Mouse (Mus musculus) activated CD4-positive, CD25-positive, alpha-beta regulatory T cell, adult 4 months (primary cell): ENCODE measurements around the gene Ehbp1. TPM values are rescaled to one million over a fixed set of nuclear protein-coding genes. Genes with fewer than 3 reads are reported as not detected.

ENCODE experiments used
- ATAC-seq: one replicate; pipeline ENCODE4 v1.8.0; 2017
- polyA plus RNA-seq, 2 experiments: library from polyadenylated mRNA; unstranded; fragments of 100-300 nt; shearing (Covaris generic); gene quantifications; one replicate each; pipeline ENCODE4 v1.2.1; 2017

Ehbp1 gene
- polyA plus RNA-seq, 2 experiments from 2014 or later, result 1.7 TPM

DNA sequence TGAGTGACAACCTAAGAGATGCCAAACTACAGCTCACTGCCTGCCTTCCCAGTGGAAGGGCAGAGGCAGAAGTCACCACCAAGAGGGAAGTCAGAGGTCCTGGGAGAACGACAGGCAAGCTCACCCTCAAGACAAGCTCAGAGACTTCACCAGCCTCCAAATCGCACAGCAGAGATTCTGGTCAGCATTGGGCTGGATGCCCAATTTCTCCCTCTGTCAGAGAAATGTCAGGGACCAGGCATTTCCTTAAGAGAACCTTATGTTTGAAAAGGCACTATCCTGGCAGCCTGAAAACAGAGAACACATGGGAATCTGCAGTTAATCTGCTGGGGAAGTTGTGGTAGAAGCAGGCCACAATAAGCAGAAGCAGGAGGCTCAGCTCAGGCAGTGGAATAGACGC lies 151.5 kb downstream of the Ehbp1 start:
- ATAC-seq, result no peak

DNA sequence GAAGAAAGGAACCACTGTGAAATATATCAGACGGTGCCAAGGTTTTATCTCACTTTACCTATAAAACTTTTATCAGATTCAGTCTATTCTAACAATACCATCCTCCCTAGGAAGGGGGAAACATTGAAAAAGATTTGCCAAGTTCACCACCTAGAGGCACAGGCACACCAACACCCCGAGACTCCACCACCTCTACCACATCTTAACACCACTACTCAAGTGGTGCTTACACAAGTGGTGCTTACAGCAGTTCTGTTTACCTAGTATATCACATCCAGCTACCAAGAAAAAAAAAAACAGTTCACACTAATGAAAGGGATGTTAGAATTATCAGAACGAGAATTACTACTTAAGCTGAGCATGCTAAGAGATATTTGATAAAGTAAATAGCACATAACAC lies 152.1 kb downstream of the Ehbp1 start:
- ATAC-seq, result no peak

DNA sequence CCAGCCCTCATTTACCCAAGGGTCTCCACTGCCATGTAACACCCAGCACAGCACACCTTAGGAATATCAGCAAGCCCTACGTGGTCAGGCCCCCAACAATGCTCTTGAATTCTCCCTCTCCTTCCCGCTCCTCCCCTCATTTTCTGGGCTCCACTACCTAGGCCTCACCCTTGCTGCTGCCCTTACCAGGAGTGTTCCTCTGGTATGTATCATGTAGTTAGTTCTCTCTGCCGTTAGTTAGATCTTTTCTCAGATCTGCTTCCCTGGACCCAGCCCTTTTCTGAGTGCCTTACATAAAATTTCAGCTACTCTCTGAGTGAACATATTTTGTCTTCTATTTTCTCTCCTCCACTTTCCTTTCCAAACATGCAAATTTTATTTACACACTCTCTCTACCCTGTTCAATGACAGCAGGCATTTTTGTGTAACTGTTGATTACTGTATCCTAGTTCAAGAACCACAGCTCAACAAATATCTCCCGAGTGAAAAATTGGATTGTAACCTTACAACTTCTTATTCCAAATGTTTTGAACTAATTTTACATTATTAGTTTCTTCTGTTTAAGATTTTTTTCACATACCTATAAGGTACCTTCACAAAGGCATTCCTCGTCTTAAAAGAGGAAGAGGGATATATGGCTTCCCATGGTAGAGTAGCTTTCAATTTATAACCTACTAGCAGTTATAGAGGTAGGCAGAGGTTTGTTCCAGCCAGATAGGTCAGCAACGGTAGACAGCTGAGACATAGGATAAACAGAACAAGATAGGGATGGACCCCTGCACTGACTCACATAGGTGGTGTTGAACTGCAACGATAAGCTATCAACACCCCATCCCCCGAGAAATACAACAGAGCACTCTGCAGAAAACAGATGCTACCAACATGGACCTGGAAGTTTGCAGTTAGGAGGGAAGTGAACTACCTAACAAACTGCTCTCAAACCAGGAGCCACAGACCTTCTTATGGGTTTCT lies 160.3 kb downstream of the Ehbp1 start:
- ATAC-seq, result no peak

DNA sequence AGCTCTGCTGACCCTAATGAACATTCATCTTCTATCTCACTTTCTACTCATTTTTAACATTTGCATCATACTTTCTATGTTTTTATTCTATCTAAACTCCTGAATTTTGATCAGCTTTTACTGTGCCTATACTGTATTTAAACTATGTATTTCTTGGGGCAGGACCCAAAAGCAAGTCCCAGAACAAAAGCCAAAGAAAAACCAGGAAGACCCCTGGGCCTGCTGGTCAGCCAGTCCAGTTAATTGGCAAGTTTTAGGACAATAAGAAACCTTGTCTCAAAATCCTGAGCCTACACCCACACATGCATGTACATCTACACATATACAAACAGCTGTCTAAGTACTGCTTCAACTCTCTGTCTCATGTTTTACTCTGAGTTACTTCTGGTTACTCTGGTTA lies 161.9 kb downstream of the Ehbp1 start:
- no peak for ATAC-seq

DNA sequence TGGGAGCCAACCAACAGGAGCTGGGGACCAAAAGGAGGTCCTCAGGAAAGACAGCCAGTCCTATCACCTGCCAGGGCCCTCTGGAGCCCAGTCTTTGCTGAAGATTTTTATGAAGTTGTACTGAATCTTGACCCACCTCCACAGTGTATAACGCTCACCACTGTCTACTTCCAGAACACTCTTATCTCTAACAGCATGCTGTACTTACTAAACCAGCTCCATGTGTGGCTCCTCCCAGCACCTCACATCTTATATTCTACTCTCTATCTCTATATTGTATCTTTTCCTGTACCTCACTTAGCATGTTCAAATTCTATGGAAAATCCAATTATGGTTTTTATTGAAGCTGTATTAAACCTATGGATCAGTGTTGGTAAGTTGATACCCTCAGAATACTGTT lies 163.5 kb downstream of the Ehbp1 start:
- ATAC-seq, result no peak

DNA sequence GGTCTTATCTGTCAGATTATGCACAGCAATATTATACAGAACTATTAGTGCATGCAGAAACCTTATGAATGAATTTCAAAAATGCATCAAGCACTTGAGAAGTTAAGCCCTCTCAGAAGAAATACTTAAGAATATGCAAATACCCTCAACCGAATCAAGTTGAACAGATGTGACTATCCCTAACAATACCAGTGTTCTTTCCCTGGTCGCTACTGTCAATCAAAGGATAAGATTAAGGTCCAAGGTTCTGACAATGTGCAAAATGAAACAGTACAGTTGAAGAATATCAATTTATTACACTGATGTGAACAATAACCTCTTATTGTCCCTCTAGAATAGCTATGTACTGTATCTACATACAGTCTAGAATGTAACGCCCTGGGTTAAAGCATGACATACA lies 167.8 kb downstream of the Ehbp1 start:
- ATAC-seq, result no peak

DNA sequence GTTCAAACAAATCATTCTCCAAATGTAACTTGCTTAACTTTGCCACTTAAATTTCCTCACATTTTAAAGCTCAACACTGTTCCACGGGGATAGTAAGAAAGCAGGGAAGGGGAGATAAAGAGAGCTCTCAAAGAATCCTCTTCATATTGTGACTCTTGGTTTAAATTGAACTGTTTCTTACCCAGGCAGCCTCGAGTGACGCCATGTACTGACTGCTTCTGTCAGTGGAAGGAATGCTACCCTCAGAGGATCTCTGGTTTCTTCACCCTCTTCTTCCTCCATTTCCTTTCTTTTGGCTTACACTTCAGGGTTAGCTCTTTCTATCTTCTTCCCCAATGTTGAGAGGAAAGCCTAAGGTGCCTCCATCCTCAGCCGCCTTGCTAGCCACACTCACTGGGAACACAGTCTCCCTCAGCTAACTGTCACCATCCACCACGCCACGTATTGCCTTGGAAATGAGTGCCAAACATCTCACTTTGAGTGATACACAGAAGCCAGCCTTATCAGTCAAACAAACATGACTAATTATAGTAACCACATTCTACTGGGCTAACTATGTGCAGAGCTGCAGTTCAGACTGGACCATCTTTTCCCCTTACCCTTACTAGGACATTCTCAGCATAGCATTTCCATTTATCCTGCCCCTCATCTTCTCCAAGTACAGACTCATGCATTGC lies 171.0 kb downstream of the Ehbp1 start:
- ATAC-seq, result no peak

DNA sequence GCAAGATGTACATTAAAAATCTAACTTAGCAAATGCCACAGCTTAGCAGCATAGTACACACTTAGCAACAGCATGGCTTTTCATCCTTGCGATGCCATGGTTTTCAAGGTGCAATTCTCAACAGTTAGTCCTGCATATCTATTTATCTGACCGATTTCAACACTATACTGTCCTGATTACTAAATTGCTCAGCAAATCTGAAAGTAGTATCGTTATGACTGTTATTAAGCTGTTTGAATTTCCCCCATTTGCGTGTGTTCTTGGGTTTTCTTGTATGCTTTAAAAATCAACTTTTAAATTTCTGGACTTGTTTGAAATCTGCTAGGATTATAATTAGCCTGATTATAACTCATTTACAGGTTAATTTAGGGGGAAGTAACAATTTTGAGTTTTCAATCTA lies 184.2 kb downstream of the Ehbp1 start:
- ATAC-seq, result no peak

DNA sequence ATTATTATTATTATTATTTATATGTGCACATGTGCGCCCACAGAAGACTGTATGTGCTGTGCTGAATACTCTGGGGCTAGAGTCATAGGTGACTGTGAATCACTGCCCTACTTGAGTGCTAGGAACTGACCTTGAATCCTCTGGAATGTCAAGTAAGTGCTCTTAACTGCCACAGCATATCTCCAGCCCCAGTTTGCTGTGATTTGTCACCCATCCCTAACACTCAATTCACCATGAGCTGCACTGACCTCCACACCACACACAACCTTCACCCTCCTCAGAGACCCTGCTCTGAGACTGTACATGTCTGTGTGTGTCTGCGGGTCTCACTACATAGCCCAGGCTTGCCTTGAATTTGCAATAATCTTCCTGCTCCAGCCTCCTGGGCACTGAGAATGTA lies 185.9 kb downstream of the Ehbp1 start:
- ATAC-seq, result no peak

DNA sequence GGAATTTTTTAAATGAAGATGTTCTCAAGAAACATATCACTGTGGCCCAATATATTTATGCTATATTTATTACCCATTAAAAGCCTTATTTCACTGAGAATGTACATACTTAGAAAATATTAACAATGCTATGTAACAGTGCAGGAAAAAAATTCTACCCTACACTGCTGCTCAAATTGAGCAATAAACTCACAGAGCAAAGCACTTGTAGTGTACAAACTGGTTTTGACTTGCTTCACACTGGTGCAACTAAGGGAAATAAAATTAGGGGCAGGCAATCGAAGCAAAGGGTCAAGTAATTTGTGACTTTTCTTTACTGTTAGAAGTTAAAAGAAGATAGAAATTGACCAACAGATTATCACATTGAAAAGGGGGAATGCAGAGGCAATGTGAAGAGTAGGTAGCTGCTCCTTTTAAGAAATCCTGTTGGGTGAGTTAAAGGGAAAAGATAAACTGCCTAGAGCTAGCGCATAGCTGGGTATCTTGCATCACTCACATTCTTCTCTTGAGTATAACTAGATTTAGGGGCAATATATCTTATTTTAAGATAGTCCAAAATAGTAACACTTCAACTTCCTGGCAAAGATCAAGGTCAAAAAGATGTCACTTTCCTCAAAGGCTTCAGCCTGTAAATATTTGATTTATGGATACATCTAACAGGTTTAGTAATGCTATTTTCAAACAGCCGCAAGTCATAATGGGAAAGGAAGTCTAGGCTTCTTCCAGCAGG lies 186.6 kb downstream of the Ehbp1 start:
- no peak for ATAC-seq

DNA sequence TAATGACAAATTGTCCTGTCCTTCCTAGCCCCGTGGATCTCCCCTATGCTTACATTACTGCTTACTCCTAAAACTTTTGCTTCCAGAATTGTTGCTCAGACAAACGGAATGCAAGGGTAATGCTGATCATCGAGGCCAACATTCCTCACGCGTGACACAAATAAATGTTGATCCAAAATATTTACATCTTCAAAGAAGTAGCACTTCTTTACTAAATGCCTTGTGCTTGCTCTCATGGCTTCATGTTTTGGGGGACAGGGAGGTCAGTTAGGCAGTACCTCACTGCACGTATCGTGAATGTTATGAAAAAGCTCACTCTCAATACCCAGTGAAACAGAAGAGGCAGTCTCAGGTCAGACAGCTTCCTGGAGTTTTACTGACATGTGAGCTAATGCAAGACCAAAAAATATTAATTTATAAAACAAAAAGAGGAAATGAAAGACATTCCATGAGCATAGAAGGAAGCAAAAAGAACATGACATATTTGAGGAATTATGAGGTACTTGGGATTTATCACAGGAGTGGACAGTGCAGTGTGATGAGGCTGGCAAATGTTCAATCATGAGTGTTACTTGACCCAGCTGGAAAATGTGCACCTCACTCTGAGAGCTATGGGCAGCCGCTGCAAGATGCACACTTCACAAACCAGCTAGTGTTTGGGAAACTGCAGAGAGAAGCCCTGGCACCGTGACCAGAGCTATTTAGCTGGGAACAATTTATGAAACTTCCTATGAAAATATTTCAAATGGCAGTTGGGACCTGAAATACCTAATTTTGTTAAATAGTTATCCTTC lies 187.4 kb downstream of the Ehbp1 start:
- no peak for ATAC-seq

DNA sequence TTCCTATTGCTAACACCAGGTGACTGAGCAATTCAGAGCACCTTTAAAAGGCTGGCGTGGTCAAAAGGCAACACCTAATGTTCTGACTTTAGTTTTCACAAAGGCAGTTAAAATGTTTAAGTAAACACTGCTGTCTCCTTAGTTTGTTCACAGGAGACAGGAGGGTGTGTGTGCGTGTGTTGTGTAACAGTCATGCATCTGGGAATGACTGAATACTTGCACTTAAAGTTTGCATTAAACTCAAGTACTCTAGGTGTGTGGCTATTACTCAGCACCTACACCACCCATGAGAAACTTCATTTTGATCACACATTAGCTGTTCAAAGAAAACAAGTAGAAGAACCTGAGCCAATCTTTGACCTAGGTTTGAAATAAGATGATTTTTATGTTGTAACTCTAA lies 201.4 kb downstream of the Ehbp1 start:
- no peak for ATAC-seq

DNA sequence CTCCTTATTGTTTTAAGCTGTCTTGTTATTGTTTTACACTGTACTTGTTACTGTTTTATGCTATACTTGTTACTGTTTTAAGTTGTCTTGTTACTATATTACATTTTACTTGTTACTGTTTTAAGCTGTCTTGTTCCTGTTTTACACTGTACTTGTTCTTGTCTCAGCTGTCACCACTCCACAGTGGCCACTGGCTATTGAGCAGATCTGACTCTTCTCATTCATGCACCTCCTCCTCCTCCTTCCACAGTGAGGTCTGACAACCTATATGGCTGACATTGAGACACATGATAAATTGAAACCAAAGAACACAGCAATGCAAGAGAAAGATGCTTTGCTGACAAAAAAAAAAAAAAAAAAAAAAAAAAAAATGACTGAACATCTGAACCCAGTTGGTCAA lies 203.6 kb downstream of the Ehbp1 start:
- ATAC-seq, result no peak

DNA sequence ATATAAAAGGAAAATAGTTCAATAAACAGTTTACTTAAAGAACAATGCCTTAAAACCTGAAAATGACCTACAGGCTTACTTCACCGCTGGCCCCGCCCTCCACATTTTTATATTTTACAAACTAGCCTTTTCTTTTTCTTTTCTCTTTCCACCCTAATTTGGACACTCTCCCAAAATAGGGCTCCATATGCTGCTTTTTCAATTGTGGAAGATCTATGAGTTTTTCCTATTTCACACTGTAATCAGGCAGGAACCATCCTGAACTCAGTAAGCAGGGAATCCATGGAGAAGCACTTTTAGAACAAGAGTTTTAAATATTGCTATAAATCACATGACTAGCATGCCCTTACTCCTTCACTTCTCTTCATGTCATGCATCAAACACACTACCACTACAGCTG lies 216.9 kb downstream of the Ehbp1 start:
- no peak for ATAC-seq

DNA sequence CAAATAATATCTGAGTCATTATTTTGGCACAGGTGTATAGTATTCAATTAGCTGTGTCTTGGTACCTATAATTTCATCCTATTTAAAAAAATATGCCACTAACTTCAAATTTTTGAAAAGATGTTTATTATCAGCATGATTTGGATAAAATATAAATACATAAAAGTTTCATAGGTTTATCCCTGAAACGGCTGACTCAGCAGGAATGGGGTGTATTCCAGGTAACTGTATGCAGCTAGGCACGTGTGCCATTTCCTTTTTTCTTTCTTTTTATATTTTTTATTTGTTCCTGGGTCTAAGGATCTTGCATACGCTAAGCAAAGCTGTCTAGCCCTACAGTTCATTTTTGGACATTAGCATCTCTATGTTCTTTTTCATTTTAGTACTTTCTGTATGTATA lies 223.2 kb downstream of the Ehbp1 start:
- ATAC-seq, result no peak

DNA sequence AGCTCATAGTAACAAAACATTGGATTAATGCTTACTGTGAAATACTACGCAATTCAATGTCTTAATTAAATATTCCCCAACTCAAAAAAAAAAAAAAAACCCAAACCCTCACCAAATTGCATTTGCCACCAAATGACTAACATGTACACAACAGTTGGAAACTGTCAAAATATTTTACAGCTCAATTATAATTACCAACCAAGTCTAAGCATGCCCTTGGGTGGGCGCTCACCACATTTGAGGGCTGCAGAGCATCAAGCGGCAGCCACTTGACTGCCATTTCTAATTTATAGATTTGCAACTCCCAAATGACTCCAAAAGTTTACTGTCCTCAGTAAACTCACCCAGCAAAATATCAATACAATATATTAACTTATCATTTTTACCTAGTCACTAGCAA lies 229.9 kb downstream of the Ehbp1 start:
- no peak for ATAC-seq

DNA sequence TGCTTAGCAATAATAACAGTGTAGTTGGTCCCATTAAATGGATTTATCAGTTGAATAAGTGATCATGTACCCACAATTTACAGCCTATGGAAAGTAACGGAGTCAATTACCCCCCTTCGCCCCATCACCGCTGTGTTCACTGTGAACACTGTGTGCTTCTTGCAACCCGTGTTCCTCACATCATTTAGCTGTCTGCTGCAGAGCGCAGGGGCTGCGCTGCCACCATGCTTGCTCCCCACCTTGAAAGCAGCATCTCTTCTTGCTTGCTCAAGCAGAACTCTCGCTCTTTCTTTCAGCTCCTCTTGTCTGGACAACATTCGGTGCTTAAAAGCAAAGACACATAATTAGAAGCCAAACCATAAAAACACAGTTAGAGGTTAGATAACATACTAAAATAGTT lies 252.7 kb downstream of the Ehbp1 start:
- no peak for ATAC-seq

DNA sequence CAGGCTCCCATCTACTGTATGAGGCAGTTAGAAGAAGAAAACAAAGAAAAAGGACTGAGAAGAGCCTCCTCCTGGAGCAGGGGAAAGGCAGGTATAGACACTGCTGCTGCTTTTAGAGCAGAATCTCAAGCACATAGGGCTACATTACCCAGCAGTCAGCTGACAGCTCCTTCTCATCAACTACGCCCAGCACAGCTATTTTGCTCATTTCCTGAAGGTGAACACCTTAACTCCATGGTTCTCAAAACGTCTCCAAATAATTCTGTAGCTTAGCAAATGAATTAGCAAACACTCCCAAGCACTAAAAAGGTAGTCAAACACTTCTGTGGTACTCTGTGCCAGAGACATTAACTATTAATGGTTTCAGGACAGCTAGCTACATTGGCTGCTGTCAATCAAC lies 278.7 kb downstream of the Ehbp1 start:
- ATAC-seq, result no peak

DNA sequence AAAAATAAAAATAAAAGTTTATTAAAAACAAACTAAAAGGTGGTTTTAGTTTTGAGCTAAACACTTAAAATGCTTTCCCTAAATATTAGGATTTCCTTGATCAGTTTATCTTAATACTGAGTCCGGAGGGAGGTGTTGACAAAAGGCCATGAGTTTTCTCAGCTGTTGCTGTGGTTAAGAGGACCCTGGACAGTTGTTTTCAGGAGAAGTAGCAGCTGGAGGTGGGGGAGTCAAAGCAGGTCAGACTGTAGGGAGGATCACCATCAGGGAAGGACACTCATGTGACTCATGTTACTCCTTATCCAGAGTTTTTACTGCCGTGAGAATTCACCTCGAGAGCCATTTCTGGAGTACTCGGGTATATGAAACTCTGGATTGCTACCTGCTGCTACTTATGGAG lies 280.4 kb downstream of the Ehbp1 start:
- ATAC-seq, result no peak

DNA sequence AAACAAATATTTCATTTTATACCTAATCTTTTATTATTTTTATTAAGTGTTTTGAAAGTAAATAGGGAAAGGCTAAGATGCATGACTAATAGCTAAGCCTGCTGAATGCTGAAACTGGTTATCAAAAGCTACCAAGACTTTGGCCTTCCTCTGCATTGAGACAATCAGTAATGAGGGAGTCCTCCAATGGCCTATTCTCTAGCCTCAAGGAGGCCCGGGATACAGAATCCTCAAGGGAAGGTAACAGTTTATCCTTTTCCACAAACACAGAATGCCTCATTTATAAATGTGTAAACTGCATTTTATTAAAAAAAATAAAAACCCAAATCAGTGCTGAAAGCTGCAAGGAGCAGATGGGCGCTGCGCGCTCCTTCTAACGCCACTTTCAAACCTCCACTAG lies 284.6 kb downstream of the Ehbp1 start:
- no peak for ATAC-seq

DNA sequence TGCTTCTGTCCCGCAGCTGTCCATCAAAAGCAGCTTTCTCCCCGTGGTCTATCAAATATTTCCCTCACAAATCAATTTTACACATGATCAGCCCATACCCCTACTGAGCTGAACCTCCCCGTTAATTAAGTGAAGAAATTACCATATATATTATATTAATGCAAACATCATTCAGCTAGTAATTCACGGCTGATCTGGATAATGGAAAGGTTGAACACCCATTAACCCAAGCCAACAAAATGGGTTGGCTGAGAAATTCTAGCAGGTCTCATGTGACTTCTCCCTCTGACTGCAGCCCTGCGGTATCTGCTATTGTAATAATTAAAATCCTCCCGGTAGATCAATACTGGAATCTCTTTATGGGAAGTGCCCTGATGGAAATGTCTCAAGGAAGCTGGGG lies 286.2 kb downstream of the Ehbp1 start:
- ATAC-seq, result no peak

DNA sequence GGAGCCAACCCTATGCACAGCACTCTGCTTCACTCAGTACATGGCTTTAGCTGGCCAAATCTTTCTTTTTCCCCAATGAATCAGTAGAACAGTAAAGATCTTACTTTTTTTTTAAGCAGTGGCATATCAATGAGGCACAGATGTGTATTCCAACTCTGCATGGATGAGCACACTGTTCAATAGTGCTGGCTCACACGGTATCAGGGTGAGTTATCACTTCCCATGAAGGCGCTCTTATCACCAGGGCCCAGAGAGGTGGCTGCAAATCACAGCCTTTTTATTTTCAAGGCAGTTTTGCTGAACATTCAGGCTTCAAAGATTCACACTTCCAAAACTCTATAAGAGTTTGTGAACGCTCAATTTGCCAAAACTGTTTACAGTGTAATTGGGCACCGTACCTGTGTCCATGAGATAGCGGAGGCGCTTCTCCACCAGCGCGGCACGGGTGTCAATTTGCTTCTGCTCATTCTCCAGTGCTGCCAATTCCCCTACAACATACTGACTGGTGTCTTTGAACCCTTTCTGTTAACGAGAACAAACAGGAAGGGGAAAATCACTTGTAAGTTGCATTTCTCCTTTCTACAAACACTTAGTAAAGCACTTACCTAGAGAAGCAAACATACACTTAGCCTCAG lies 288.9 kb downstream of the Ehbp1 start:
- no peak for ATAC-seq
